17 mouse cellular contexts compared by ENCODE assay signal in genomic region chr10:21783478-21783877, GRCm38 (mm10).
DNase-seq lines count a peak whose midpoint lies in the region; ATAC-seq and TF ChIP-seq lines count a peak whose summit lies in the region.
"Had no signal": no experiment of that assay in that cellular context is flagged by ENCODE, and none has a peak within 500 bp of the region (broad histone marks: within the 10 kb centered on the region; RNA-seq: fewer than 3 reads in every experiment).

No protein-coding gene starts in this region.

- no peaks in the 10 kb centered on the region for H3K79me2 ChIP-seq in myocyte (ENCODE audit: control insufficient read depth, insufficient read depth)

- no peak overlapping the region for H3K4me3 ChIP-seq in embryonic facial prominence, embryonic 14.5 days (ENCODE audit: low read depth, low read length)
- no peak overlapping the region for H3K4me3 ChIP-seq in embryonic facial prominence, embryonic 10.5 days
- no peak overlapping the region for H3K4me3 ChIP-seq in kidney, embryonic 16.5 days (ENCODE audit: low read length)
- no peak overlapping the region for H3K4me3 ChIP-seq in myocyte
- H3K4me3 ChIP-seq: forebrain, embryonic 15.5 days; limb, embryonic 10.5 days had no signal

- 88% methylated on average over 7 of the region's 7 CpGs for whole genome bisulfite sequencing in embryonic facial prominence, embryonic 14.5 days
- 90% methylated on average over 7 of the region's 7 CpGs for WGBS in embryonic facial prominence, embryonic 10.5 days
- WGBS in kidney, embryonic 16.5 days = 84% methylated on average over 7 of the region's 7 CpGs

- ATAC-seq in embryonic facial prominence, embryonic 14.5 days (ENCODE audit: low read depth) = no peak
- no peak for ATAC-seq in kidney, embryonic 16.5 days (ENCODE audit: low FRiP score, low TSS enrichment)
- ATAC-seq: activated CD4-positive, CD25-positive, alpha-beta regulatory T cell, adult 4 months; forebrain, embryonic 15.5 days; intestine, postnatal 0 days had no signal

- no peaks in the 10 kb centered on the region for H3K36me3 ChIP-seq in embryonic facial prominence, embryonic 14.5 days (ENCODE audit: control insufficient read depth, insufficient read depth, low read length)
- H3K36me3 ChIP-seq in embryonic facial prominence, embryonic 10.5 days (replicated peaks) = no peaks in the 10 kb centered on the region
- no peaks in the 10 kb centered on the region for H3K36me3 ChIP-seq in kidney, embryonic 16.5 days (ENCODE audit: insufficient read depth, low read length)
- no peaks in the 10 kb centered on the region for H3K36me3 ChIP-seq in myocyte (ENCODE audit: control insufficient read depth, insufficient read depth)
- H3K36me3 ChIP-seq: forebrain, embryonic 15.5 days; G1E; limb, embryonic 10.5 days had no signal

- intact Hi-C loops in heart, postnatal 10 days (cut with DNase I) = loop anchor here (1.0 to 5.0 kb wide), 5 partner anchors 81 to 319 kb away; no protein-coding TSS in a partner anchor

- H3ac ChIP-seq in myocyte (ENCODE audit: control insufficient read depth, insufficient read length) = no peak overlapping the region

- H3K4me2 ChIP-seq in embryonic facial prominence, embryonic 14.5 days (ENCODE audit: low read depth, low read length) = no peak overlapping the region
- H3K4me2 ChIP-seq in kidney, embryonic 16.5 days (replicated peaks; ENCODE audit: low read depth, low read length) = no peak overlapping the region
- H3K4me2 ChIP-seq in myocyte (ENCODE audit: low read depth) = no peak overlapping the region
- H3K4me2 ChIP-seq: forebrain, embryonic 15.5 days had no signal

- H3K9ac ChIP-seq in embryonic facial prominence, embryonic 14.5 days (ENCODE audit: low read depth, low read length) = no peak overlapping the region
- no peak overlapping the region for H3K9ac ChIP-seq in kidney, embryonic 16.5 days (replicated peaks; ENCODE audit: low read length)
- H3K9ac ChIP-seq: forebrain, embryonic 15.5 days; liver, embryonic 14.5 days had no signal

- DNase-seq in embryonic facial prominence, embryonic 14.5 days (ENCODE audit: low spot score) = peak; percentile 13
- DNase-seq in embryonic facial prominence, embryonic 10.5 days (ENCODE audit: low spot score) = no peak
- peak; percentile 49 for DNase-seq in kidney, adult 9 months
- DNase-seq in heart, postnatal 10 days = peak; percentile 32 to 56
- no peak for DNase-seq in neural tube, embryonic 10.5 days (ENCODE audit: extremely low spot score, low spot score)
- DNase-seq in embryo, embryonic 10.5 days (ENCODE audit: low spot score) = no peak
- DNase-seq: B cell, adult 2 months; cerebellum, postnatal 36 days had no signal

- no peak overlapping the region for H3K27ac ChIP-seq in embryonic facial prominence, embryonic 14.5 days (replicated peaks; ENCODE audit: low read depth, low read length)
- H3K27ac ChIP-seq in embryonic facial prominence, embryonic 10.5 days (replicated peaks) = no peak overlapping the region
- no peak overlapping the region for H3K27ac ChIP-seq in kidney, embryonic 16.5 days (ENCODE audit: low read length)
- H3K27ac ChIP-seq: forebrain, embryonic 15.5 days; limb, embryonic 10.5 days; liver, embryonic 14.5 days; macrophage had no signal

- no peaks in the 10 kb centered on the region for H3K27me3 ChIP-seq in embryonic facial prominence, embryonic 14.5 days (replicated peaks; ENCODE audit: control insufficient read depth, insufficient read depth, low read length)
- H3K27me3 ChIP-seq in embryonic facial prominence, embryonic 10.5 days (replicated peaks; ENCODE audit: low read depth, poor library complexity, severe bottlenecking) = no peaks in the 10 kb centered on the region
- H3K27me3 ChIP-seq in kidney, embryonic 16.5 days (ENCODE audit: insufficient read depth, low read length) = no peaks in the 10 kb centered on the region
- no peaks in the 10 kb centered on the region for H3K27me3 ChIP-seq in myocyte (ENCODE audit: control insufficient read depth, insufficient read depth, insufficient read length)
- H3K27me3 ChIP-seq: forebrain, embryonic 15.5 days had no signal

- no peaks in the 10 kb centered on the region for H3K4me1 ChIP-seq in embryonic facial prominence, embryonic 14.5 days (ENCODE audit: control insufficient read depth, insufficient read depth, low read length)
- H3K4me1 ChIP-seq in embryonic facial prominence, embryonic 10.5 days = no peaks in the 10 kb centered on the region; the same call in 1 of the 2 replicates
- H3K4me1 ChIP-seq in kidney, embryonic 16.5 days (ENCODE audit: insufficient read depth, low read length) = no peaks in the 10 kb centered on the region
- H3K4me1 ChIP-seq: forebrain, embryonic 15.5 days; limb, embryonic 10.5 days had no signal

- no peak for TF ChIP-seq POLR2A in myocyte (IDR thresholded peaks at IDR 0.05; ENCODE audit: insufficient read length, low read depth)

- no peaks in the 10 kb centered on the region for H3K9me3 ChIP-seq in embryonic facial prominence, embryonic 14.5 days (ENCODE audit: control insufficient read depth, low read length)
- H3K9me3 ChIP-seq in embryonic facial prominence, embryonic 10.5 days = no peaks in the 10 kb centered on the region
- H3K9me3 ChIP-seq in kidney, embryonic 16.5 days (ENCODE audit: low read length) = no peaks in the 10 kb centered on the region
- H3K9me3 ChIP-seq: forebrain, embryonic 15.5 days; G1E; limb, embryonic 10.5 days had no signal

TF ChIP-seq in myocyte, 11 proteins besides CTCF, POLR2A, EP300 and RAD21:
- TF ChIP-seq MAX (IDR thresholded peaks at IDR 0.05; ENCODE audit: low read depth) (no peak), MYOD1 (IDR thresholded peaks at IDR 0.05; ENCODE audit: control insufficient read depth in 1 of 3, insufficient read length in 2 of 3, low read depth in 2 of 3) (peak in 1 of 3 experiments; percentile 60), SRF (IDR thresholded peaks at IDR 0.05; ENCODE audit: control insufficient read depth, insufficient read length, low read depth) (peak; percentile 95), USF1 (IDR thresholded peaks at IDR 0.05; ENCODE audit: low read depth) (no peak), MYOG (IDR thresholded peaks at IDR 0.05; ENCODE audit: control insufficient read depth in 1 of 3, insufficient read depth in 1 of 3, insufficient read length in 2 of 3, low read depth in 2 of 3) (peak in 1 of 3 experiments; percentile 22), TCF3 (IDR thresholded peaks at IDR 0.05; ENCODE audit: insufficient read length, low read depth) (no peak)

Comparison
In these comparisons a context has a peak if more than half of its experiments do, and no peak if none do; other contexts are left out.
1. DNase-seq: peak in embryonic facial prominence, embryonic 14.5 days (single experiment), kidney, adult 9 months (single experiment) and heart, postnatal 10 days (2 of 2); none in embryonic facial prominence, embryonic 10.5 days (single experiment), neural tube, embryonic 10.5 days (single experiment) and embryo, embryonic 10.5 days (single experiment).